Mouse (Mus musculus) stomach, embryonic 16.5 days (tissue): ENCODE data around the gene Gfy. TPM values are rescaled to one million over a fixed set of nuclear protein-coding genes. Genes with fewer than 3 reads are reported as not detected.

Experiments
- ATAC-seq: fragments of 200-750 bp; cut with Nextera tagmentation; 2 replicates; pipeline ENCODE4 v1.8.0; 2017; ENCODE audit warnings: moderate number of reproducible peaks, moderate TSS enrichment; ENCODE audit not compliant: insufficient read depth, low FRiP score
- H3K27ac ChIP-seq: fragments of 300-500 bp; sonication (generic); 2 replicates; pipeline ENCODE4 v1.5.1; 2014; ENCODE audit warnings: low read length
- H3K27me3 ChIP-seq: fragments of 300-500 bp; sonication (generic); 2 replicates; pipeline ENCODE4 v1.6.1; 2014; ENCODE audit warnings: low read length, control low read depth, mixed read lengths; ENCODE audit not compliant: control insufficient read depth, insufficient read depth
- H3K36me3 ChIP-seq: fragments of 300-500 bp; sonication (generic); 2 replicates; pipeline ENCODE4 v1.6.1; 2014; ENCODE audit warnings: low read length; ENCODE audit not compliant: control insufficient read depth, insufficient read depth
- H3K4me1 ChIP-seq: fragments of 300-500 bp; sonication (generic); 2 replicates; pipeline ENCODE4 v1.6.1; 2014; ENCODE audit warnings: low read length, control low read depth, mixed read lengths; ENCODE audit not compliant: control insufficient read depth, insufficient read depth
- H3K4me2 ChIP-seq: fragments of 300-500 bp; sonication (generic); 2 replicates; pipeline ENCODE4 v1.6.1; 2014; ENCODE audit warnings: low read depth, low read length, mixed read lengths
- H3K4me3 ChIP-seq: fragments of 300-500 bp; sonication (generic); replicated peaks from 2 replicates; pipeline ENCODE4 v1.5.1; 2014; ENCODE audit warnings: mild to moderate bottlenecking, low read length
- H3K9ac ChIP-seq: fragments of 300-500 bp; sonication (generic); 2 replicates; pipeline ENCODE4 v1.6.1; 2014; ENCODE audit warnings: low read length
- H3K9me3 ChIP-seq: fragments of 300-500 bp; sonication (generic); replicated peaks from 2 replicates; pipeline ENCODE4 v1.6.1; 2016; ENCODE audit warnings: low read length, control low read depth; ENCODE audit not compliant: control insufficient read depth
- WGBS: fragments of 180-500 bp; shearing (Covaris S2); extraction: QIAGEN DNeasy Blood & Tissue Kit; methylation state at CpG from one replicate; pipeline ENCODE4 v1.1.7; 2014; 5-methylcytosine and 5-hydroxymethylcytosine counted together
- polyA plus RNA-seq: library from polyadenylated mRNA; unstranded; fragments of >200 nt; fragmentation: Nextera tagmentation; extraction: Ambion mirVana; gene quantifications from 2 replicates; pipeline ENCODE4 v1.2.1, GENCODE M21; 2015

The Gfy gene
- polyA plus RNA-seq, 1 experiment from 2014 or later: not detected

GRCm38 (mm10) chr7:45189600-45189999 is 10.2 kb upstream of the Gfy start:
- no peak for ATAC-seq
- H3K27ac ChIP-seq: no peak overlapping the region
- H3K9me3 ChIP-seq: no peaks in the 10 kb centered on the region
- H3K4me1 ChIP-seq: no peaks in the 10 kb centered on the region; the same call in 1 of the 2 replicates
- no peak overlapping the region for H3K4me2 ChIP-seq
- WGBS: 58% methylated on average over 16 of the region's 16 CpGs
- H3K36me3 ChIP-seq: no peaks in the 10 kb centered on the region
- H3K9ac ChIP-seq: no peak overlapping the region
- peaks cover 24% of the 10 kb centered on the region; the same call in 1 of the 2 replicates for H3K27me3 ChIP-seq
- no peak overlapping the region for H3K4me3 ChIP-seq

- no peaks in the 10 kb centered on the region for H3K9me3 ChIP-seq
- H3K4me3 ChIP-seq: no peak overlapping the region
- H3K9ac ChIP-seq: no peak overlapping the region
- 64% methylated on average over 7 of the region's 7 CpGs for WGBS
- H3K27ac ChIP-seq: no peak overlapping the region
- no peaks in the 10 kb centered on the region for H3K36me3 ChIP-seq
- H3K4me1 ChIP-seq: no peaks in the 10 kb centered on the region
- no peak for ATAC-seq
- peaks cover 53% of the 10 kb centered on the region for H3K27me3 ChIP-seq
- H3K4me2 ChIP-seq: no peak overlapping the region
Measured at GRCm38 (mm10) chr7:45185921-45186320, 6.6 kb upstream of the Gfy start.

- Histone ChIP-seq H3K9ac (no peak overlapping the region), H3K4me1 (no peaks in the 10 kb centered on the region), H3K9me3 (no peaks in the 10 kb centered on the region), H3K36me3 (no peaks in the 10 kb centered on the region), H3K4me2 (no peak overlapping the region), H3K4me3 (no peak overlapping the region), H3K27me3 (peaks cover 69% of the 10 kb centered on the region), H3K27ac (no peak overlapping the region)
- 63% methylated on average over 7 of the region's 7 CpGs for WGBS
- ATAC-seq: no peak
Measured at GRCm38 (mm10) chr7:45183672-45184071, 4.3 kb upstream of the Gfy start.

GRCm38 (mm10) chr7:45182606-45183005 is 3.2 kb upstream of the Gfy start:
- Histone ChIP-seq H3K36me3 (no peaks in the 10 kb centered on the region), H3K27ac (no peak overlapping the region), H3K9ac (peak overlapping the region; percentile 61), H3K4me1 (no peaks in the 10 kb centered on the region), H3K9me3 (no peaks in the 10 kb centered on the region), H3K4me2 (peak overlapping the region; percentile 55), H3K27me3 (peaks cover 77% of the 10 kb centered on the region), H3K4me3 (peak overlapping the region; percentile 38)
- 13% methylated on average over 11 of the region's 11 CpGs for WGBS
- ATAC-seq: peak; percentile 14; the same call in 1 of the 2 replicates

GRCm38 (mm10) chr7:45182199-45182601 is 2.8 kb upstream of the Gfy start:
- H3K36me3 ChIP-seq: no peaks in the 10 kb centered on the region
- peak overlapping the region; percentile 38 for H3K4me3 ChIP-seq
- no peaks in the 10 kb centered on the region for H3K9me3 ChIP-seq
- H3K27me3 ChIP-seq: peaks cover 81% of the 10 kb centered on the region
- no peak overlapping the region for H3K27ac ChIP-seq
- H3K4me1 ChIP-seq: no peaks in the 10 kb centered on the region
- H3K4me2 ChIP-seq: peak overlapping the region; percentile 55
- peak; percentile 92 for ATAC-seq
- WGBS: under 1% methylated on average over 34 of the region's 34 CpGs
- H3K9ac ChIP-seq: peak overlapping the region; percentile 61

GRCm38 (mm10) chr7:45181540-45181939 is 2.2 kb upstream of the Gfy start:
- no peak overlapping the region for H3K4me2 ChIP-seq

GRCm38 (mm10) chr7:45180896-45181477 is 1.6 kb upstream of the Gfy start, which contains the start of gene Pth2:
Gene Pth2 (plus strand): TSS chr7:45180995.
- Histone ChIP-seq H3K27me3 (peaks cover 87% of the 10 kb centered on the region), H3K27ac (no peak within 1 kb of the TSS), H3K4me3 (0 out of 2 replicates have a peak within 1 kb of the TSS, but pooled peaks have one; percentile 9), H3K36me3 (no peaks in the 10 kb centered on the region), H3K9me3 (no peaks in the 10 kb centered on the region), H3K4me1 (peaks cover 4% of the 10 kb centered on the region; the same call in 1 of the 2 replicates), H3K9ac (no peak within 1 kb of the TSS), H3K4me2 (no peak within 1 kb of the TSS)
- ATAC-seq: no peak
- WGBS: 20% methylated on average over 20 of the region's 20 CpGs

More at GRCm38 (mm10) chr7:45181540-45181939, 2.2 kb upstream of the Gfy start:
- Histone ChIP-seq H3K9ac (no peak overlapping the region), H3K4me1 (no peaks in the 10 kb centered on the region), H3K27ac (no peak overlapping the region), H3K4me3 (0 out of 2 replicates have a peak overlapping the region, but pooled peaks have one; percentile 9), H3K9me3 (no peaks in the 10 kb centered on the region), H3K27me3 (peaks cover 83% of the 10 kb centered on the region), H3K36me3 (no peaks in the 10 kb centered on the region)
- 6% methylated on average over 29 of the region's 35 CpGs for WGBS
- no peak for ATAC-seq

- H3K4me1 ChIP-seq: peaks cover 10% of the 10 kb centered on the region; the same call in 1 of the 2 replicates
- H3K9ac ChIP-seq: no peak overlapping the region
- no peaks in the 10 kb centered on the region for H3K9me3 ChIP-seq
- H3K4me3 ChIP-seq: no peak overlapping the region
- 20% methylated on average over 7 of the region's 7 CpGs for WGBS
- H3K4me2 ChIP-seq: no peak overlapping the region
- H3K27me3 ChIP-seq: peaks cover 92% of the 10 kb centered on the region
- H3K36me3 ChIP-seq: no peaks in the 10 kb centered on the region
- no peak overlapping the region for H3K27ac ChIP-seq
- no peak for ATAC-seq
Measured at GRCm38 (mm10) chr7:45178550-45178949, 819 bp downstream of the Gfy start.

GRCm38 (mm10) chr7:45176356-45176755 is 3.0 kb downstream of the Gfy start:
- 3% methylated on average over 29 of the region's 31 CpGs for WGBS
- peak overlapping the region; percentile 32; the same call in 1 of the 2 replicates for H3K4me2 ChIP-seq

More at GRCm38 (mm10) chr7:45176356-45176755, 3.0 kb downstream of the Gfy start:
- ATAC-seq: no peak
- Histone ChIP-seq H3K36me3 (no peaks in the 10 kb centered on the region), H3K9me3 (no peaks in the 10 kb centered on the region; the same call in 1 of the 2 replicates), H3K9ac (no peak overlapping the region), H3K27me3 (peaks cover 75% of the 10 kb centered on the region), H3K4me3 (no peak overlapping the region; the same call in 1 of the 2 replicates), H3K4me1 (peaks cover 10% of the 10 kb centered on the region; the same call in 1 of the 2 replicates), H3K27ac (no peak overlapping the region)
